Mouse (Mus musculus) cerebellum, adult 9-11 months (tissue): ENCODE measurements around the gene Sec14l1.
A peak's percentile ranks its signal among the peaks of the same experiment; 100 is the strongest.

Source experiments
- DNase-seq: peaks from one replicate; pipeline ENCODE4 v3.0.0; 2022

Sec14l1 gene

GRCm38 (mm10) chr11:117109179-117109954 lies 5.6 kb upstream of the Sec14l1 start:
- DNase-seq: peak; percentile 36

- DNase-seq: peak; percentile 50
These were observed 2.9 kb upstream of the Sec14l1 start for GRCm38 (mm10) chr11:117111967-117112648.

GRCm38 (mm10) chr11:117112649-117113051 lies 2.3 kb upstream of the Sec14l1 start:
- DNase-seq: peak; percentile 45

GRCm38 (mm10) chr11:117113377-117113776 lies 1.6 kb upstream of the Sec14l1 start:
- DNase-seq: peak; percentile 75

GRCm38 (mm10) chr11:117114231-117114591 lies 757 bp upstream of the Sec14l1 start:
- no peak for DNase-seq

GRCm38 (mm10) chr11:117115346-117116219 lies 615 bp downstream of the Sec14l1 start:
- DNase-seq: peak; percentile 92

GRCm38 (mm10) chr11:117116350-117117303 lies 1.7 kb downstream of the Sec14l1 start:
- peak; percentile 65 for DNase-seq

- peak; percentile 67 for DNase-seq
These were observed 2.4 kb downstream of the Sec14l1 start for GRCm38 (mm10) chr11:117117321-117117720.

GRCm38 (mm10) chr11:117117791-117118190 lies 2.8 kb downstream of the Sec14l1 start:
- DNase-seq: peak; percentile 64

GRCm38 (mm10) chr11:117118248-117118647 lies 3.3 kb downstream of the Sec14l1 start:
- DNase-seq: peak; percentile 51

GRCm38 (mm10) chr11:117118721-117119321 lies 3.9 kb downstream of the Sec14l1 start:
- peak; percentile 95 for DNase-seq

- peak; percentile 73 for DNase-seq
These were observed 4.8 kb downstream of the Sec14l1 start for GRCm38 (mm10) chr11:117119723-117120122.

GRCm38 (mm10) chr11:117120285-117121163 lies 5.6 kb downstream of the Sec14l1 start:
- DNase-seq: peak; percentile 76

GRCm38 (mm10) chr11:117121164-117121535 lies 6.2 kb downstream of the Sec14l1 start:
- peak; percentile 86 for DNase-seq

GRCm38 (mm10) chr11:117121954-117122353 lies 7.0 kb downstream of the Sec14l1 start:
- peak; percentile 61 for DNase-seq

GRCm38 (mm10) chr11:117123418-117124085 lies 8.6 kb downstream of the Sec14l1 start:
- peak; percentile 90 for DNase-seq

- no peak for DNase-seq
These were observed 9.6 kb downstream of the Sec14l1 start for GRCm38 (mm10) chr11:117124539-117124938.

GRCm38 (mm10) chr11:117127250-117127837 lies 12.4 kb downstream of the Sec14l1 start:
- no peak for DNase-seq

- no peak for DNase-seq
These were observed 13.1 kb downstream of the Sec14l1 start for GRCm38 (mm10) chr11:117127931-117128548.
